ENCODE assay signal across 18 mouse cellular contexts in the genomic region with DNA sequence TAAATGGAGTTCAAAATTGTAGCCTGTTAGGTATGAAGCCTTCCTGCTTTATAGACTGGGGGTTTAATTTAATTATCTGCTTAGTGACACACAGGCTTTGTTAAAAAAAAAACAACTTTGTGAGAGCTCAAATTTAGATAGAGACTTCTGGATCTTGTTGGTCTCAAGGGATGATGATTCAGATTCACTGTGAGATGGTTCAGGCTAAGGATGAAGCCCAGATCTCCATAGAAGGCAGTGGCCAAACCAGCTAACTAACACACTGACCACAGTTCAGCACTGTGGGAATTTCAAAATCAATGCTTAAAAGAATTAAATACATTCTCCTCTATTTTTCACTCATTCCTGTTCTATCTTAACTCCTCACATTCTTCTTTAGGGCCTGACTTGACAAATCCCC.
DNase-seq lines count a peak whose midpoint lies in the region; TF ChIP-seq lines count a peak whose summit lies in the region.
"Had no signal": no experiment of that assay in that cellular context is flagged by ENCODE, and none has a peak within 500 bp of the region (broad histone marks: within the 10 kb centered on the region; RNA-seq: fewer than 3 reads in every experiment).

No protein-coding gene starts in this region.

- no peaks in the 10 kb centered on the region; the same call in 1 of the 2 replicates for H3K4me1 ChIP-seq in embryonic fibroblast, embryonic 13.5 days (ENCODE audit: control insufficient read depth, insufficient read depth, low read length)
- H3K4me1 ChIP-seq: forebrain, embryonic 13.5 days had no signal

- peak overlapping the region; percentile 70 for H3K27ac ChIP-seq in gastrocnemius, adult 2 months
- peak overlapping the region; percentile 80 for H3K27ac ChIP-seq in embryonic fibroblast, embryonic 13.5 days (ENCODE audit: insufficient read depth, low read length)
- H3K27ac ChIP-seq: embryonic facial prominence, embryonic 13.5 days; forebrain, embryonic 13.5 days; hindbrain, embryonic 14.5 days had no signal

- intact Hi-C loops in gastrocnemius, adult 2 months (cut with DNase I), result no loop called here
- intact Hi-C loops in gastrocnemius, postnatal 14 days (cut with DNase I; ENCODE audit: low total_unique reads), result no loop called here

- no peak overlapping the region for H3K4me3 ChIP-seq in gastrocnemius, adult 2 months
- no peak overlapping the region for H3K4me3 ChIP-seq in embryonic fibroblast, embryonic 13.5 days (ENCODE audit: insufficient read depth, low read length)
- H3K4me3 ChIP-seq: embryonic facial prominence, embryonic 13.5 days; forebrain, embryonic 13.5 days had no signal

- TF ChIP-seq POLR2A in embryonic fibroblast, embryonic 13.5 days (IDR thresholded peaks at IDR 0.05; ENCODE audit: low read depth, low read length), result no peak

- no peak for TF ChIP-seq CTCF in gastrocnemius, adult 2 months (IDR thresholded peaks at IDR 0.05)
- TF ChIP-seq CTCF in embryonic fibroblast, embryonic 13.5 days (IDR thresholded peaks at IDR 0.05; ENCODE audit: borderline replicate concordance, insufficient read depth, low read length), result no peak

- no peak for DNase-seq in gastrocnemius, adult 2 months
- DNase-seq in gastrocnemius, postnatal 14 days, result no peak
- DNase-seq in heart, adult 9 months (ENCODE audit: low spot score in 2 of 2), result peak; percentile 48 to 56
- DNase-seq in heart, postnatal 4 days, result no peak
- peak; percentile 49 for DNase-seq in MN1 (ENCODE audit: low spot score)
- DNase-seq in kidney, adult 8-10 months, result no peak
- DNase-seq in right cerebral cortex, adult 18-20 months, result no peak
- DNase-seq: adrenal gland, postnatal 10 days; cerebellum, adult 11-12 months; cerebellum, adult 9-10 months; cerebellum, postnatal 25 days; forebrain, postnatal 0 days; gastrocnemius, postnatal 10 days; kidney, adult 2 months had no signal

Comparison
In these comparisons a context has a peak if more than half of its experiments do, and no peak if none do; other contexts are left out.
1. DNase-seq: peak in heart, adult 9 months (2 of 2) and MN1 (single experiment); none in gastrocnemius, adult 2 months (single experiment), gastrocnemius, postnatal 14 days (single experiment), heart, postnatal 4 days (single experiment), kidney, adult 8-10 months (0 of 2) and right cerebral cortex, adult 18-20 months (single experiment).